Mouse (Mus musculus): ENCODE measurements around the gene Tmigd1.

DNA sequence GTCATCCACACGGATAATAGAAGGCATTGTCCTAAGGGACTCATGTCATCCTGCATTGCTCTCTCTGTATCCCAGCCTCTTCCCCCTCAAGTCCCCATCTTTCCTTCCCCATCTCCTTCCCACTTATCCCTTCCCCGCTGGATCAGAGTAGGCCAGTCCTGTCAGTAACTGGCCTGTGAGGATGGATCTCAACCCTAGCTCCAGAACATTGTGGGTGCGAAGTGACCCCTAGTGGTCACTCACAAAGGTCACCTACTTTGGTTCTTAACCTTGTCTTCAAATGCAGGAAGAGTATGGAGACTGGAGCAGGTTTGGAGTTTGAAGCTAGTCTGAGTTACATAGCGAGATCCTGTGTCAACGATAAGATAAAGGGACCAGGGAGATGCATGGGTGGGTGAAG, 7.7 kb upstream of the Tmigd1 start:
- TF ChIP-seq CTCF (IDR thresholded peaks at IDR 0.05; ENCODE audit: extremely low read depth, insufficient read depth, insufficient read length, insufficient replicate concordance) (peak; percentile 37; the same call in 1 of the 2 replicates), POLR2A (IDR thresholded peaks at IDR 0.05; ENCODE audit: low read depth, low read length) (no peak)
